Mouse (Mus musculus) gonadal fat pad, adult 2 months (tissue): ENCODE results near the gene Cdh4. TPM values are rescaled to one million over a fixed set of nuclear protein-coding genes. Genes with fewer than 3 reads are reported as not detected.

Experiments used
- DNase-seq: peaks from one replicate; pipeline ENCODE4 v3.0.0-alpha.2; 2012; ENCODE audit warnings: low read depth
- polyA plus RNA-seq: library from polyadenylated mRNA; depleted of rRNA; stranded (reverse); fragments of >200 nt; gene quantifications from 2 replicates; pipeline ENCODE4 v1.2.3, GENCODE M21; 2012; rRNA removed

The Cdh4 gene
- polyA plus RNA-seq, result 0.37 and 0.82 TPM in 2 replicates

- no peak for DNase-seq
Measured at GRCm38 (mm10) chr2:179442191-179442540, at the start of gene Cdh4. Gene Cdh4 (plus strand): TSS chr2:179442431.

GRCm38 (mm10) chr2:179395442-179395841 lies 46.8 kb upstream of the Cdh4 start:
- DNase-seq, result no peak

GRCm38 (mm10) chr2:179399645-179400249 lies 42.5 kb upstream of the Cdh4 start:
- no peak for DNase-seq

GRCm38 (mm10) chr2:179410866-179411561 lies 31.2 kb upstream of the Cdh4 start:
- DNase-seq, result no peak

GRCm38 (mm10) chr2:179412966-179413365 lies 29.3 kb upstream of the Cdh4 start:
- DNase-seq, result no peak

GRCm38 (mm10) chr2:179414253-179414652 lies 28.0 kb upstream of the Cdh4 start:
- no peak for DNase-seq

GRCm38 (mm10) chr2:179414704-179415103 lies 27.5 kb upstream of the Cdh4 start:
- DNase-seq, result no peak

- no peak for DNase-seq
Measured at GRCm38 (mm10) chr2:179415892-179416403, 26.3 kb upstream of the Cdh4 start.

- DNase-seq, result no peak
Measured at GRCm38 (mm10) chr2:179416587-179417227, 25.5 kb upstream of the Cdh4 start.

GRCm38 (mm10) chr2:179425602-179426001 lies 16.6 kb upstream of the Cdh4 start:
- DNase-seq, result no peak

- no peak for DNase-seq
Measured at GRCm38 (mm10) chr2:179428889-179429288, 13.3 kb upstream of the Cdh4 start.

GRCm38 (mm10) chr2:179440161-179440560 lies 2.1 kb upstream of the Cdh4 start:
- no peak for DNase-seq

GRCm38 (mm10) chr2:179441086-179441485 lies 1.1 kb upstream of the Cdh4 start:
- no peak for DNase-seq

GRCm38 (mm10) chr2:179441717-179442116 lies 514 bp upstream of the Cdh4 start:
- no peak for DNase-seq

- DNase-seq, result no peak
Measured at GRCm38 (mm10) chr2:179442541-179443225, 452 bp downstream of the Cdh4 start.

GRCm38 (mm10) chr2:179443226-179443815 lies 1.1 kb downstream of the Cdh4 start:
- no peak for DNase-seq

- DNase-seq, result no peak
Measured at GRCm38 (mm10) chr2:179443959-179444358, 1.7 kb downstream of the Cdh4 start.

- no peak for DNase-seq
Measured at GRCm38 (mm10) chr2:179448256-179448655, 6.0 kb downstream of the Cdh4 start.

- DNase-seq, result no peak
Measured at GRCm38 (mm10) chr2:179449018-179449417, 6.8 kb downstream of the Cdh4 start.

- no peak for DNase-seq
Measured at GRCm38 (mm10) chr2:179459196-179459595, 17.0 kb downstream of the Cdh4 start.

- no peak for DNase-seq
Measured at GRCm38 (mm10) chr2:179459606-179460005, 17.4 kb downstream of the Cdh4 start.

GRCm38 (mm10) chr2:179463514-179463913 lies 21.3 kb downstream of the Cdh4 start:
- DNase-seq, result no peak
